Mouse (Mus musculus) gastrocnemius, adult 18-20 months (tissue): ENCODE results near the gene St7. TPM values are rescaled to one million over a fixed set of nuclear protein-coding genes. Genes with fewer than 3 reads are reported as not detected.

ENCODE experiments used
- DNase-seq: peaks from one replicate; pipeline ENCODE4 v3.0.0; 2021; ENCODE audit warnings: low spot score
- total RNA-seq, 2 experiments: library from RNA; stranded (reverse); gene quantifications; 2 replicates each; pipeline ENCODE4 v1.2.3; 2021

St7 gene
- total RNA-seq, 2 experiments from 2014 or later: 12.5 to 14.2 TPM

DNA sequence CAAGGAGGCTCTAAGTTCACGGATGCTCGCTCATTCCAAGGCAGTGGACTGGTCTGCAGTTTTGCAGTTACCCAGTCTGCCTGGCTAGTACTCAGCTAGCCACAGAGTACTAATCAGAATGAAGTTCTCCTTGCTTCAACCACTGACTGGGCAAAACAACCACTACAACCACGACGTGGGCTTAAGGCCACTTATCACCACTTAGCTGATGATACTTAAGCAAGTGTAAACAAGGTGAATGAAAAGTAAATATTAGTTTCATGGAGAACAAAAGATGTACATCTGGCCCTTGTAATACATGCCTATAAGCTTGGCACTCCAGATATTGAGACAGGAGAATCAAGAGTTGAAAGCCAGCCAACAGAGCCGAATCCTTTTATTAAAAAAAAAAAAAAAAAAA lies 253.7 kb downstream of the St7 start:
- DNase-seq: no peak

DNA sequence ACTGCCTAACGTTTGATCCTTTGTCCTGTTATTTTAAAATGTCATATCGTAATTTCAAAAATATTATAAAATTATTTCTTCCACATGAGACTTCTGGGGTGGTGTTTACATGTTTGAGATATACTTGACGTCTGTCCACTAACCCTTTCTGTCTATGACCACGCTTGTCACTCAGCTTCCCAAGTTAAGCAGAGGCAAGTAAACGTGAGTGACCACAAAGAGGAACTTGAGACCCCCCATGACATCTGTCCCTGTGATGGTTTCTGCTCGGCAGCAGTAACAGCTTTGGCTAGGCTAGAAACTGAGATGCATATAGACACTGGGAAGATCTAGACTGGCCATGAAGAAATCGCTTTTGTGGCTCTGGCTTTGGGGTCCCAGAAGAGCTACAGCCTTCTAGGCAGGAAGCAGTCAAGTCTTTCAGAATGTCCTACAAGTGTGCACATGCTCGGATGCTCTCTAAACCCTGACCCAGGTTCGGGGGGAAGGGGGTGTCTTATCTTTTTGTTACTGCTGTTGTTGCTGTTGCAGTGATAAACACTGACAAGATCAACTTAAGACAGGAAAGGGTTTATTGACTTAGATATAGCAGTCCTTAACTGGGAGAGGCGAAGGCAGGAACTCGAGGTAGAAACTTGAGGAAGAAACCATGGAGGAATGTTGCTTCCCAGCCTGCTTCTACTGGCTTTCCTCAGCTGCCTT lies 254.5 kb downstream of the St7 start:
- DNase-seq: no peak

DNA sequence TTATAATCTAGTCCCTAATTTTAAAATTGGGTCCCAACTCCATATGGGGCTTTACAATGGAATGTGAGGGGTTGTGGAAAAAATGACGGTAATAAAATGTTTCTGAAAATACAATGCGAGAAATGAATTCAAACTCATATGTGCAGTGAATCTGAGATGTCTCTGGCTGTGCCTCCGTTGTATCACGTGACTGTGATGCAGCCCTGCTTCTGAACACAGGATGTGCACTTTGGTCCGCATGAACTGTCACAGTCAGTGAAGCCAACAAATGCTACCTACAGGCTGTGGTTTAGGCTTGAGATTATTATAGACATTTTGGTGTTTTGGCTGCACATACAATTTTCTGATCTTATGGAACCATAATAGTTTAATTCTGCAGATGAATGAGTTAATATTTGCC lies 256.4 kb downstream of the St7 start:
- no peak for DNase-seq

DNA sequence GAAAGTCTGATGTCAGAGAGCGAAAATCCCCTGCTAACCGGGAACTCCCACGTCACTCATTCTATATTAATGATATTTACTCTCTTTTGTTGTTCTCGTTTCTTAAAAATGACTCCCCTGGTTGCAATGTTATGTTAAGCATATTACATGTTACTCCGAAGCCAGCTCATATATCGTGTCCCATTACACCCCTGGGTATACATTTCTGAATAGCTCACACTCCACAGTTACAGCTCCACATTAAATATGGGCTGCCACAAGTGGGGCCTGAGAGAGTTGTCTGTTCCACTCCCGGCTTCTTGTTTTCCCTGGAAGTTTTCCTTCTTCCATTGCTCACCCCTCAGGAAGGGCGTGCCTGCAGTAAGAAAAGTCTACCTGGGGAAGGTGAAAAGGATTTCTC lies 259.0 kb downstream of the St7 start:
- no peak for DNase-seq

DNA sequence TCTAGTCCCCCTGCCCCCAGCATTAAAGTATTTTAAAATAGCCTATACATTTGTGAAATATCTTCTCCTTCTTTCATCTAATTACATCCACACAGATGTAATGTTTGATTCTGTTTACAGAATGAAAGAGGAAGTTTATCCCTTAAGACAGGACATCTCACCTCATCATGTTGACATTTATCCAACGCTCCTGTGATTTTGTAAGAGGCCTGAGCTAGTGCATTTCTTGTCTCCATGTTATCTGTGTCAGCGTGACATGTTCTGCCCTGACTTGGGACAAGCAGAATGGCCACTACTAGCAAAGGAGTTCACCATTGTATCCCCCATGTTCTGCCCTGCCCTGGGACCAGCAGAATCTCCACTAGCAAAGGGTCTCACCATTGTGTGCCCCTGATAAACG lies 270.7 kb downstream of the St7 start:
- no peak for DNase-seq

DNA sequence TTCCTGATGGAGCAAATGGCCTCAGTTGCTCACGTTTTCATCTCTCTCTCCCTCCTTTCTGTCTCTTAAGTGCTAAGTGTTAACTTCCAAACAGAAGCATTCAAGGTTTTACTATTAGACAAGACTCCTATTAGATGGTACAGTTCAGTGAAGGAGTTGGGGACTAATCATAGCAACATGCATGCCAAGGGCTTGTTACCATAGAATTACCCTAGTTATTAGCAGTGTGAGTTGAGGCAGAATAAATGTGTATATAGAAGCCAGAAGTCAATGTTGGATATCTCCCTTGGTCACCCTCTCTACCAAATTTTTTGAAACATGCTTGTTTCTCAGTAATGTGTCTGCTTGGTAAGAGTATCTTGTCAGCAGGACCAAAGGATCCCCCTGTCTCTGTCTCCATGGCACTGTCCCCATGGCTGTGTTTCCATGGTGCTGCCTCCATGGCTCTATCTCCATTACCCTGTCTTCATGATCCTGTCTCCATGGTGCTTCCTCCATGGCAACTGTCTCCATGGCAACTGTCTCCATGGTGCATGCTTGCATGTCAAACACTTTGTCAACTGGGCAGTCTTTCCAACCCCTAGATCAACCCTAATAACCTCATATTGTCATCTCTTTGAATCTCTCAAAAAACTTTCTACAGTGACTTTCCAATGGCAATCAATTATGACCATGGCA lies 275.9 kb downstream of the St7 start:
- DNase-seq: no peak

DNA sequence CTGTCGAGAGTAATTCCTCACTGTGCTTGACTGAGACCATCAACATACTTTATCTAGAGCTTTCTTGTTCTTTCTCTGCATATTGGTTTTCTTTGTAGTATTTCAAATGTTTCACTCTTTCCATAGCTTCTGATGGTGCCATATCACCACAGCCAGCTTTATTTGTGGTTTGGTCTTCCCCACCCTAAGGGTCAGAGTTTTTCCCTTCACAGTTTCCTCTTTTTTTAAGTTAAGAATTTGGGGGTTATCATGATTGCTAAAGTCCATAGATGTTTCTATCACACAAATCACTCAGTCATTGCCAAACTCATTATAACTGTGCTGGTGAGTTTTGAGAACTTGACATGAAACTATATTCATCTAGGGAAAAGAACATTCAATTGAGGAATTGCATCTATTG lies 277.1 kb downstream of the St7 start:
- DNase-seq: no peak

DNA sequence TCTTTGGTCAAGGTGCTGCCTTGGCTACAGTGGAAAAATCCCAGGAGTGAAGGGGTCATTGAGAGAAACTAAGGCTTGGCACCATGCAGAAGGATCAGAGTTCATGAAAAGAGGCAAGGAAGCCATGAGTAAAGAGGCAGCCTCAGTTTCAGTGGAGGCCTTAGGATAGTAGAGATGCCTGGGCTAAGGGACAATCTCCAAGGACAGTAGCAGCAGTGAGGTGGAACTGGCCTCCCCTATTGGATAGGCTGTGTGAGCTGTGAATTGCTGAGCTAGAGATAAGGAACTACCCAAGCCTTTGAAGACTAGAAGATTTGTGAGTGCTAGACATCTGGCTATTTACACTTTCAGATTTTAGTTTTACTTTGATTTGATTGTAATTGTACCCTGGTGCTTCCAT lies 278.7 kb downstream of the St7 start:
- DNase-seq: no peak

DNA sequence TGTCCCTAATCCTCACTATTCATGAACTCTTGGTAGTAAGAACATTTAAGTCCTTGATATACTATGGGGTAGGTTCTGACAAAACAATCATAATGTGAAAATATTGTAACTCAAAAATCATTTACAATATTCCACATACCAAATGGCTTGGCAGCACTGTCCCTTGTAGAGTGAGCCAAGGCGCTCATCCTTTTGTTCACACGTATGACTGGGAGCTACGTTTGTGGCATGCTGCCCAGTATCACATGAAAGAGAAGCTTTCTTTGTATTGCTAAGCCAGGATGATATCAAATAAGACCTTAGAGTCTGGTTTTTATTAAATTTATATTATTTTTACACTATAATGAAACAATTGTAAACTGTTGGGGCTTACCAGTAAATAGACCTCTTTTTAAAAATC lies 281.7 kb downstream of the St7 start:
- DNase-seq: no peak

DNA sequence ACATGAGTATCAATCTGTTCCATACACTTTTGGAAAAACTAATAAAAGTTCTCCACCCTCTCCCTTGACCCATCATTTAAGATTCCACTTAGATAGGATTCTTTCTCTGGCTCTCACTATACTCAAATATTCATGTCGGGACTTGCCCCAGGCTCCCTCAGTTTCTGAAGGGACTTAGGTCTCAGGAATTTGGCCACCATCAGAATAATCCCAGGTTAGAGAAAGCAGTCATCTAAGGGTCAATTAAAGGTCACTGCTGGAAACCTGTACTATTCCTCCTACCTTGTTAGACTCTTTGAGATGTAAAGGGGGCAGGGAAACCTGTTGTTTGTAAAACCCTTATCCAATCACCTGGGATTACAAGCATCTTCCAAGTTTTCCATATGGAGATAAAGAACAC lies 284.4 kb downstream of the St7 start:
- no peak for DNase-seq

DNA sequence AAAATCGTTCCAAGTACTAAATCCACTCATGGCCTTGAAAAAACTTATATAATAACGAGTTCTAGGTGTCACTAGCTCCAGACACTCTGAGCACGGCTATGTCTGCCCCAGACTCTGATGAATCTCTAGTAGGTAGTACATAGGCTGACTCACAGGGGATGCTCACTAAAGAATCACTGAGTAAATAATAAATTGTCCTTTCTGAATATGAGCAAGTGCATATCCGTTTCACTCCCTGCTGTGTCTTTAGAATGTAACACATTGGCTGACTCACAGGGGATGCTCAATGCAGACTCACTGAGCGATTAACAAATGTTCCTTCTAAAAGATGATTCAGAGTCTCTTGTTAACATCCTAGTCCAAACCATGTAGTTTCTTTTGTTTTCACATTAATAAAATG lies 285.6 kb downstream of the St7 start:
- DNase-seq: no peak

DNA sequence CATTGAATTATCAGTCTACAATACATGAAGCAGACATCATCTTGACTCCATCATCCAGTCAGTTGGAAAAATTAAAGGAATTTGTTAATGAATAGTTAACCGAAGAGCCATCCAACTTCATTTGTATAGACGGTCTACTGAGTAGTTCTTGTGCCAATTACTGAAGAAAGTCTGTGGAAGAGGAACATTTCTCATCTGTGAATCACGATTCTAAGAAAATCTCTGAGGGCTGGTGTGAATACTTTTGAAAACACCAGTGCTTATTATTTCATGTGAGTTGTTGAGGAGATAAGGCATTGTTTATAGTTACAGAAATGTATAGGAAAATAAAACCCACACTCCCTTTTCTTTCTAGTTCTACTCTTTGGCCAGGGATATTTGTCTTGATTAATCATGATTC lies 286.1 kb downstream of the St7 start:
- no peak for DNase-seq

DNA sequence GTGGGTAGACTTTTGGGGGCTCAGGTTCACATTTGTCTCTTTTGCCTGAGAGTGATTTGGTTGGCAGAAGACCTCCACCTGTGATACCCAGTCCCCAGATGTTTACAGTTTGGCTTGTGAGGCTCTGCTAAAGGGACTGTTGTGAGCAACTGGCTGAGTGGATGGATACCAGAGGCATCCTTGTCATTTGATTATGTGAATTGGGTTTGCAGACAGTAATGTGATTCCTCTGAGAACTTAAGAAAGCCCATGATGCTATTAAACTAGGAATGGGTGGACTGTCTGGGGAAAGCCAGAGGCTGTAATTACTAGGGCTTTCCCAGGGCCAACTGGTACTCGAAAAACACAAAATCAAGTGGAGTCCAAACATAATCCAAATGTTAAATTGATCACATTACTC lies 286.6 kb downstream of the St7 start:
- DNase-seq: no peak

DNA sequence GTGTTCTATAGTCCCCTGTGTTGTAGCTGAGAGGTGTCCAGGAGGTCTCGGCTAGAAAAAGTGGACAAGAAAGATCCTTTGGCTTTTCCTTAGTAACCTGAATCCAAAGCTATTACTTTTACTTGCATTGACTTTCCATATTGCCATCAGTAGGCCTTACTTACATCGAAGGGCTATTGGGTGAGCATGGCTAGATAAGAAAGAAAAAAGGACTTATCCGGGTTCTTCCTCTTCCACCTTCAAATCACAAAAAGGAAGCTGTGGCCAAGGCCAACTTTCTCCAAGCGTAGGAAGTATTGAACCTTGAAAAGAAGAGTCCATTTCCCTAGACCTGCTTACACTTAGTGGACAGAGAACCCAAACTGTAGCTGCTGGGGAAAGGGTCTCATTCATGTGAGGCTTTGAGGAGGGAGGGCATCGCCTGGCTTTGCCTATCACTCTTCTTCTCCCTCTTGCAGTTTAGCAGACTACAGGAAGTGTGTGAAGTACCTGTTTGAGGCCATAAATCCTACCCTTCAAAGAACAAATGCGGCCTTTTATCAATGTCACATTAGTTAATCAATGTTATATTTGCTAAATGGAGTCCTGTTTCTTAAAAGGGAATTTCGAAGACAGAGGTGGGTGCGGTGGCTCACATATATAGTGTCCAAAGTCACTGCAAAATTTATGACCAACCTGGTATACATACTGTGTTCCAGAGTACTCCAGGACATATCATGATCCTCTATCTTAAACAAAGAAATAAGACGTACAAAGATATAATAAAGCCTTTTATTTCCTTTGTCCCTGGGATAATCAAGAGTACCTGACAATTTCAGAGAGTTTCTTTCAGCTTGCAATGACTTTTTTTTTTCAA lies 297.7 kb downstream of the St7 start:
- DNase-seq: no peak

DNA sequence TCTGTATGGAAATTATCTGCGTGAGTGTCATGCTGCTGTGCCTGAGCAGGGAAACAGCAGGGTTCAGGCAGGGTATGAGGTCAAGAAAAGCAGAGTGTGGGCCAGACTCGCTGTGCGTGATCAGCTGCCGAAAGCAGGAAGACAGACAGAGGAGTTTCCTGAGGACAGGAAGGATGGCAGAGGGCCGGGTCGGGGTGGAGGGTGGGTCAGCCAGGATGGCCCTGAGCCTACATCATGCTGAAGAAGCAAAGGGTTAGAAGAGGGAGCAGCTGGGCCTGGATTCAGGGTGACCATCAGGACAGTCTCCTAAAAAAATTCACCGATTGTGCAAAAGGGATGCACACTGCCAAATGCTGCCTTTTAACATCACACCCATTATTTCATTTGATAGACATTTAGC lies 298.9 kb downstream of the St7 start:
- no peak for DNase-seq

Other genes starting within 250 kb of the St7 start
- 10 to 100 TPM in 1 of 2 experiments, 1 to 10 TPM in 1; 9.9 to 10.3 TPM for gene Met, start 229.1 kb upstream of the St7 start, total RNA-seq
- gene Capza2, start 56.7 kb upstream of the St7 start, total RNA-seq: 100 to 1,000 TPM; 293 to 320 TPM